ENCODE assay signal across 18 mouse cellular contexts in genomic region chr2:129623771-129624170, GRCm38 (mm10). TPM values are rescaled to one million over a fixed set of nuclear protein-coding genes. Genes with fewer than 3 reads are reported as not detected.
DNase-seq lines count a peak whose midpoint lies in the region; ATAC-seq and TF ChIP-seq lines count a peak whose summit lies in the region.
"Had no signal": no experiment of that assay in that cellular context is flagged by ENCODE, and none has a peak within 500 bp of the region (broad histone marks: within the 10 kb centered on the region; RNA-seq: fewer than 3 reads in every experiment).

No protein-coding gene starts in this region.

- no peaks in the 10 kb centered on the region for H3K9me3 ChIP-seq in limb, embryonic 10.5 days (replicated peaks)
- H3K9me3 ChIP-seq: forebrain, embryonic 15.5 days; G1E; limb, embryonic 13.5 days; liver, embryonic 15.5 days; neural tube, embryonic 13.5 days had no signal

- DNase-seq in frontal cortex, postnatal 25 days (ENCODE audit: low spot score in 2 of 2), result no peak
- DNase-seq in right cerebral cortex, postnatal 10 days (ENCODE audit: low spot score in 2 of 2), result peak; percentile 27 to 55
- no peak for DNase-seq in right cerebral cortex, postnatal 25 days
- DNase-seq in layer of hippocampus, adult 2 months (ENCODE audit: low spot score in 2 of 2), result peak; percentile 68 to 86
- DNase-seq in limb, embryonic 10.5 days (ENCODE audit: low spot score), result peak; percentile 25
- no peak for DNase-seq in lung, adult 2 months
- DNase-seq: adrenal gland, adult 2 months; gastrocnemius, postnatal 10 days; kidney, postnatal 4 days; lung, postnatal 14 days; thymus, adult 18-20 months had no signal

- TF ChIP-seq POLR2A in lung, adult 2 months (IDR thresholded peaks at IDR 0.05; ENCODE audit: borderline replicate concordance, extremely low read depth, low read depth, low read length), result no peak

- 85% methylated on average over 7 of the region's 7 CpGs for WGBS in limb, embryonic 10.5 days
- WGBS in lung, adult 2 months, result 93% methylated on average over 7 of the region's 7 CpGs

- peaks cover 15% of the 10 kb centered on the region for H3K4me1 ChIP-seq in limb, embryonic 10.5 days
- H3K4me1 ChIP-seq in lung, adult 2 months (ENCODE audit: control insufficient read depth, insufficient read depth, low read length), result no peaks in the 10 kb centered on the region
- H3K4me1 ChIP-seq: liver, embryonic 15.5 days had no signal

- H3K4me3 ChIP-seq in layer of hippocampus, adult 2 months, result no peak overlapping the region
- H3K4me3 ChIP-seq in limb, embryonic 10.5 days, result no peak overlapping the region
- H3K4me3 ChIP-seq in lung, adult 2 months (replicated peaks; ENCODE audit: extremely low read depth, low read depth, low read length), result no peak overlapping the region
- H3K4me3 ChIP-seq: forebrain, embryonic 15.5 days; limb, embryonic 13.5 days; liver, embryonic 15.5 days; neural tube, embryonic 13.5 days had no signal

- no peaks in the 10 kb centered on the region for H3K36me3 ChIP-seq in limb, embryonic 10.5 days
- H3K36me3 ChIP-seq: forebrain, embryonic 15.5 days; G1E had no signal

- ATAC-seq in frontal cortex, adult (ENCODE audit: low TSS enrichment), result peak; percentile 12; the same call in 1 of the 2 replicates

- peak overlapping the region; percentile 76 for H3K27ac ChIP-seq in layer of hippocampus, adult 2 months
- H3K27ac ChIP-seq in limb, embryonic 10.5 days, result no peak overlapping the region
- H3K27ac ChIP-seq: forebrain, embryonic 15.5 days; hindbrain, postnatal 0 days; limb, embryonic 13.5 days; liver, embryonic 15.5 days had no signal

- H3K27me3 ChIP-seq in limb, embryonic 10.5 days (ENCODE audit: low read depth, poor library complexity, severe bottlenecking), result no peaks in the 10 kb centered on the region
- H3K27me3 ChIP-seq: forebrain, embryonic 15.5 days; limb, embryonic 13.5 days; liver, embryonic 15.5 days; neural tube, embryonic 13.5 days had no signal

- TF ChIP-seq CTCF in layer of hippocampus, adult 2 months (conservative IDR thresholded peaks at IDR 0.05), result no peak
- TF ChIP-seq CTCF in lung, adult 2 months (IDR thresholded peaks at IDR 0.05; ENCODE audit: insufficient read depth, low read length), result no peak

RNA-seq across cellular contexts. Expression of gene Sirpa, which starts 31.1 kb away (rescaled TPM):
- 100 to 1,000 TPM; 279 to 289 TPM for total RNA-seq in layer of hippocampus, adult 2 months (2021)
- polyA plus RNA-seq in limb, embryonic 10.5 days (2016; fragmentation: Nextera tagmentation; extraction: Ambion mirVana), result 10.6 and 11.5 TPM in 2 replicates
- 78.2 and 94.2 TPM in 2 replicates for polyA plus RNA-seq in lung, adult 2 months (2012; rRNA removed)
- polyA plus RNA-seq: G1E had no signal

Comparison
In these comparisons a context has a peak if more than half of its experiments do, and no peak if none do; other contexts are left out.
1. DNase-seq: peak in right cerebral cortex, postnatal 10 days (2 of 2), layer of hippocampus, adult 2 months (2 of 2) and limb, embryonic 10.5 days (single experiment); none in frontal cortex, postnatal 25 days (0 of 2), right cerebral cortex, postnatal 25 days (single experiment) and lung, adult 2 months (single experiment).